Mouse (Mus musculus): ENCODE measurements around the gene Bicc1. TPM values are rescaled to one million over a fixed set of nuclear protein-coding genes. Genes with fewer than 3 reads are reported as not detected.

The Bicc1 gene
- total and polyA plus RNA-seq, 2 experiments, result 0.75 to 1.7 TPM

GRCm38 (mm10) chr10:71123974-71124373 lies 35.5 kb downstream of the Bicc1 start:
- no peaks in the 10 kb centered on the region for H3K27me3 ChIP-seq (ENCODE audit: control insufficient read depth, insufficient read depth, low read length)
- H3K36me3 ChIP-seq (ENCODE audit: control insufficient read depth, insufficient read depth, low read length), result no peaks in the 10 kb centered on the region
- TF ChIP-seq CTCF (IDR thresholded peaks at IDR 0.05; ENCODE audit: low read depth, low read length) (0 out of 2 replicates have a peak, but pooled peaks have one; percentile 8), POLR2A (IDR thresholded peaks at IDR 0.05; ENCODE audit: extremely low read depth, insufficient read depth, low read length) (no peak)
- DNase-seq (ENCODE audit: extremely low read depth, low read depth, low spot score), result no peak
- H3K27ac ChIP-seq (replicated peaks; ENCODE audit: insufficient read depth, low read depth, low read length), result no peak overlapping the region
- H3K4me3 ChIP-seq (ENCODE audit: insufficient read depth, low read depth, low read length), result no peak overlapping the region
- H3K79me2 ChIP-seq (ENCODE audit: control insufficient read depth, insufficient read depth, low read length), result no peaks in the 10 kb centered on the region
- no peak overlapping the region for H3K9ac ChIP-seq (ENCODE audit: low read depth, low read length)
- 69% methylated on average over 3 of the region's 3 CpGs for WGBS
- peaks cover 1% of the 10 kb centered on the region for H3K4me1 ChIP-seq (ENCODE audit: control insufficient read depth, insufficient read depth, low read length)

DNA sequence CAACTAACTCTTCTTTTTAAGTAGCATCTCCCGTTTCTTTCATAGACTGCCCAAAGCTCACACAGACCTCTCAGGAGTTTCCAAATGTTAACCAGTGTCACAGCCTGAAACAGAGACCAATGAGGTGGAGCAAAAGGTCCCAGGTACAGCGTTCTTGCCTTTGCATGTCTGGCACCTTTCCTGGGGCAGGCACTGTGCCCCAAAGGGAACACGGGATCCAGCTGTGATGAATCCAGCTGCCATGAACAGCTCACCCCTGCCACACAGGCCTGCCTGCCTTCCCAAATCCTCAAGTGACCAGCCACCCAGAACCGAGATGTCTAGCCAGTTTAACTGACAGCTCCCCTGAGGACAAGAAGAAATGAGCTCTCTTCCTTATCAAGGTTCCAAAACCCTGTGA lies 36.1 kb downstream of the Bicc1 start:
- peaks cover 1% of the 10 kb centered on the region for H3K4me1 ChIP-seq (ENCODE audit: control insufficient read depth, insufficient read depth, low read length)
- H3K36me3 ChIP-seq (ENCODE audit: control insufficient read depth, insufficient read depth, low read length), result no peaks in the 10 kb centered on the region
- H3K27ac ChIP-seq (replicated peaks; ENCODE audit: insufficient read depth, low read depth, low read length), result no peak overlapping the region
- 43% methylated on average over 4 of the region's 4 CpGs for WGBS
- H3K9ac ChIP-seq (ENCODE audit: low read depth, low read length), result no peak overlapping the region
- TF ChIP-seq CTCF (IDR thresholded peaks at IDR 0.05; ENCODE audit: low read depth, low read length) (no peak), POLR2A (IDR thresholded peaks at IDR 0.05; ENCODE audit: extremely low read depth, insufficient read depth, low read length) (no peak)
- no peaks in the 10 kb centered on the region for H3K79me2 ChIP-seq (ENCODE audit: control insufficient read depth, insufficient read depth, low read length)
- no peaks in the 10 kb centered on the region for H3K27me3 ChIP-seq (ENCODE audit: control insufficient read depth, insufficient read depth, low read length)
- no peak for DNase-seq (ENCODE audit: extremely low read depth, low read depth, low spot score)
- no peak overlapping the region for H3K4me3 ChIP-seq (ENCODE audit: insufficient read depth, low read depth, low read length)

- no peak overlapping the region for H3K9ac ChIP-seq (ENCODE audit: low read depth, low read length)
- no peaks in the 10 kb centered on the region for H3K27me3 ChIP-seq (ENCODE audit: control insufficient read depth, insufficient read depth, low read length)
- H3K4me1 ChIP-seq (ENCODE audit: control insufficient read depth, insufficient read depth, low read length), result peaks cover 1% of the 10 kb centered on the region
- H3K27ac ChIP-seq (replicated peaks; ENCODE audit: insufficient read depth, low read depth, low read length), result no peak overlapping the region
- no peak for DNase-seq (ENCODE audit: extremely low read depth, low read depth, low spot score)
- H3K36me3 ChIP-seq (ENCODE audit: control insufficient read depth, insufficient read depth, low read length), result no peaks in the 10 kb centered on the region
- no peaks in the 10 kb centered on the region for H3K79me2 ChIP-seq (ENCODE audit: control insufficient read depth, insufficient read depth, low read length)
- no peak overlapping the region for H3K4me3 ChIP-seq (ENCODE audit: insufficient read depth, low read depth, low read length)
- TF ChIP-seq POLR2A (IDR thresholded peaks at IDR 0.05; ENCODE audit: extremely low read depth, insufficient read depth, low read length) (no peak), CTCF (IDR thresholded peaks at IDR 0.05; ENCODE audit: low read depth, low read length) (no peak)
- WGBS, result 83% methylated on average over 8 of the region's 8 CpGs
These were observed 37.0 kb downstream of the Bicc1 start for GRCm38 (mm10) chr10:71122480-71122879.

GRCm38 (mm10) chr10:71120769-71121165 lies 38.7 kb downstream of the Bicc1 start:
- H3K27ac ChIP-seq (replicated peaks; ENCODE audit: insufficient read depth, low read depth, low read length), result no peak overlapping the region
- no peak for DNase-seq (ENCODE audit: extremely low read depth, low read depth, low spot score)
- no peaks in the 10 kb centered on the region for H3K36me3 ChIP-seq (ENCODE audit: control insufficient read depth, insufficient read depth, low read length)
- H3K4me3 ChIP-seq (ENCODE audit: insufficient read depth, low read depth, low read length), result no peak overlapping the region
- no peaks in the 10 kb centered on the region for H3K79me2 ChIP-seq (ENCODE audit: control insufficient read depth, insufficient read depth, low read length)
- no peaks in the 10 kb centered on the region for H3K27me3 ChIP-seq (ENCODE audit: control insufficient read depth, insufficient read depth, low read length)
- no peak for TF ChIP-seq CTCF (IDR thresholded peaks at IDR 0.05; ENCODE audit: low read depth, low read length)
- TF ChIP-seq POLR2A (IDR thresholded peaks at IDR 0.05; ENCODE audit: extremely low read depth, insufficient read depth, low read length), result no peak
- 74% methylated on average over 3 of the region's 3 CpGs for WGBS
- H3K4me1 ChIP-seq (ENCODE audit: control insufficient read depth, insufficient read depth, low read length), result no peaks in the 10 kb centered on the region; the same call in 1 of the 2 replicates
- no peak overlapping the region for H3K9ac ChIP-seq (ENCODE audit: low read depth, low read length)

DNA sequence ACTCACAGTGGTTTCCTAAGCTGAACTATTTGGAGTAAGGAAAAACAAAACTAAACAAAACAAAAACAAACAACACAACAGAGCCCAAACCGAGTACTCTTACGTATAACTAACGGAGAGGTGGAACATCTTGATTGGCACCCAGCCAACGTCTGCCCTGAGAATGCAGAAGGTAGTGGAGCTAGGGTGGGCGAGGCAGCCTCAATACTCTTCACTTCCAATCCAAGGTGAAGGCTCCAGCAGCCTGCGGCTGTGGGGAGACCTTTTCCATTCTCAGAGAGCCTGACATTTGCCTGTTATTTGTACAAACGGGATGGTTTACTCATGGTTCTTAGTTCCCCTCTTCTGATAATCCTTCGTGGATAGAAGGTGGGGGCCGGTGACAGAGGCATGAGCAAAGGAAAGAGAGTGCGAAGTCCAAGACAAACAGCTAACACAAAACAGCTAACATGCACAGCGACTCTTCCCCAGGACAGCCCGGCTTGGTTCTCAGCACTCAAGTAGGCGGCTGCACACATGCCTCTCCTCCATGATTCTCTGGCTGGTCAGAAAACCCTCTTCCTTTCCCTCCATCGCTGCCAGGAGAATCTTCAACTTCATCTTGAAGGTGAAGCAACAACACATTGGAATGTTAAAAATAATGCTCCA lies 39.3 kb downstream of the Bicc1 start:
- Histone ChIP-seq H3K36me3 (ENCODE audit: control insufficient read depth, insufficient read depth, low read length) (no peaks in the 10 kb centered on the region), H3K79me2 (ENCODE audit: control insufficient read depth, insufficient read depth, low read length) (no peaks in the 10 kb centered on the region), H3K4me3 (ENCODE audit: insufficient read depth, low read depth, low read length) (no peak overlapping the region), H3K27ac (replicated peaks; ENCODE audit: insufficient read depth, low read depth, low read length) (no peak overlapping the region), H3K9ac (ENCODE audit: low read depth, low read length) (no peak overlapping the region), H3K27me3 (ENCODE audit: control insufficient read depth, insufficient read depth, low read length) (no peaks in the 10 kb centered on the region), H3K4me1 (ENCODE audit: control insufficient read depth, insufficient read depth, low read length) (no peaks in the 10 kb centered on the region; the same call in 1 of the 2 replicates)
- TF ChIP-seq CTCF (IDR thresholded peaks at IDR 0.05; ENCODE audit: low read depth, low read length), result no peak
- TF ChIP-seq POLR2A (IDR thresholded peaks at IDR 0.05; ENCODE audit: extremely low read depth, insufficient read depth, low read length), result no peak
- DNase-seq (ENCODE audit: extremely low read depth, low read depth, low spot score), result no peak
- 46% methylated on average over 14 of the region's 14 CpGs for WGBS

- Histone ChIP-seq H3K4me1 (ENCODE audit: control insufficient read depth, insufficient read depth, low read length) (no peaks in the 10 kb centered on the region; the same call in 1 of the 2 replicates), H3K9ac (ENCODE audit: low read depth, low read length) (no peak overlapping the region), H3K27me3 (ENCODE audit: control insufficient read depth, insufficient read depth, low read length) (no peaks in the 10 kb centered on the region), H3K27ac (replicated peaks; ENCODE audit: insufficient read depth, low read depth, low read length) (no peak overlapping the region), H3K36me3 (ENCODE audit: control insufficient read depth, insufficient read depth, low read length) (no peaks in the 10 kb centered on the region), H3K79me2 (ENCODE audit: control insufficient read depth, insufficient read depth, low read length) (no peaks in the 10 kb centered on the region), H3K4me3 (ENCODE audit: insufficient read depth, low read depth, low read length) (no peak overlapping the region)
- 80% methylated on average over 15 of the region's 15 CpGs for WGBS
- DNase-seq (ENCODE audit: extremely low read depth, low read depth, low spot score), result no peak
- no peak for TF ChIP-seq CTCF (IDR thresholded peaks at IDR 0.05; ENCODE audit: low read depth, low read length)
- no peak for TF ChIP-seq POLR2A (IDR thresholded peaks at IDR 0.05; ENCODE audit: extremely low read depth, insufficient read depth, low read length)
These were observed 40.2 kb downstream of the Bicc1 start for GRCm38 (mm10) chr10:71119120-71119847.
